Mouse (Mus musculus): ENCODE measurements around the gene Fgfr2.

Fgfr2 gene

DNA sequence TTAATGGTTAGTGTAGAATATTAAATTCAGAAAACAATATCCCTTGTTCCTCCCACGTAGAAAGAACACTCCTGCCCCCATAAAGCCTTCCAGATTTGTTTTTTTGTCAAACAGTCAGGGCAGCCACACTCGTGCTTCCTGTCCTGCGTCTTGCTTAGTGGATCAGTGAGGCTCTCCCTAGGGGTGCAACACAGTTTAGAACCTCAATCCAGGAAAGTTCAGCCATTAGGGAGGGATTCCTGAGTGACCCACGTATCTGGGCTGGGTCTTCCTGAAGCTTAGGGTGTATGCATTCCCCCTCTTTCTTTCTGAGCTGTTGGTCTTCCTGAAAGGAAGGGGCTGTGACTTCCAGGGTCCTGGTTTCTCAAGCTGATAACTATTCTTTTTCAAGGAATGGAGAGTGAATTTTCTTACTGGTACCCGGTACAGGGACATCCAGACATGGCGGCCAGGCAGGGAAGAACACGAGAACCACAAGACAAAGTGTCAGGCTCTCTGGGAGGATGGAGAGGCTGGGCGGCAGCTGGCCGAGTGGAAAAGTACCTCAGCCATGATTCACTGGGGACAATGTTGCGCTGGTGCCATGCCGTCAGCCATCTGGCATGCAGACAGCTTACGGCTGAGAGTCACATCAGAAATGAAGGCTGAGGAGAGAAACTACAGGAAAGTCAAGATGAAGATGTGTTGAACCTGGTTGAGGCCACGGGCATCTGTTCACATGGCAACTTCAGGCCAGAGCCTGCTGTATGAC, 2200.0 kb downstream of the Fgfr2 start:
- DNase-seq (ENCODE audit: low read depth, low spot score): no peak

DNA sequence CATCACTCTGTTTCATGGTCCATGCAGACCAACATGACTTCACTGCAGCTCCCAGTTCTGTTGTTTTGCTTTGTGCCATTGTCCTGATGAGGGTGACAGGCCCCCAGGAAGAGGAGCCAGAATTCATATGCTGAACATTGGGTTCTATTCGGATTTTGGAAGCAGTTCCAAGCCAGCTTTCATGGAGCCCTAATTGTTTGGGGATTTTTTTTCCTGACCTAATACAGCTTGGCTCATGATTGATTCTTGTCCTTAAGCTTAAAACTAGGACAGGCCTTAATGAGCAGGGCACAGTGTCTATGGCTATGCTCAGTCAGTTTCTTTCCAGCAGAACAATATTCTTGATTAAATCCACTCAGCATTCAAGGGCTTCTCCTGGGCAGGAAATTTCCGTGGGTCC, 2204.9 kb downstream of the Fgfr2 start:
- no peak for DNase-seq (ENCODE audit: low read depth, low spot score)

DNA sequence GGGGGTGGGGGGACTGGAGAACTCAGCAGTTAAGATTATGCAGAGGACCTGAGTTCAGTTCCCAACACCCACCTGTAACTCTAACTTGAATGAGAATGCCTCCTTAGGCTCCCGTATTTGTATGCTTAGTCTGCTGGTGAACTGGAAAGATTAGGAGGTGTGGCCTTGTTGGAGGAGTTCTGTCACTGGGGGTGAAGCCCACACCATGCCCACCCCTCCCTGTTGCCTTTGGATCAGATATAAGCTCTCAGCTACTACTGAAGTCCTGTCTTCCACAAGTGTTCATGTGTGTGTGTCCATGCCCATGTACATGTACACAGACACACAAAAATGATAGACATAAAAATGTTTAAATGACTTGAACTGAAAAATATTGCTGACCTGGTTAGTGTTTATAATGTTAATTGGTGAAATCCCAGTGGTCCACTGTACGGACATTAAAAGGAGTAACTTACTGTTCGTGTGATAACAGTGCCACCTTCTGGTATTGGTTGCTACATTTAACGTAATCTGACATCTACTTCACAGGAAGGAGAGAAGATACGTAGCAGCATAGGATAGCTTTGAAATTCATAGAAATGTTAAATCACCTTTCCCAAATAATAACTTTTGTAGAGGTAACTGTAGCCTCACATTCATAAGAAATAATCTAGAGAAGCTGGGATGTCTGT, 2208.3 kb downstream of the Fgfr2 start:
- peak; percentile 65 for DNase-seq (ENCODE audit: low read depth, low spot score)

DNA sequence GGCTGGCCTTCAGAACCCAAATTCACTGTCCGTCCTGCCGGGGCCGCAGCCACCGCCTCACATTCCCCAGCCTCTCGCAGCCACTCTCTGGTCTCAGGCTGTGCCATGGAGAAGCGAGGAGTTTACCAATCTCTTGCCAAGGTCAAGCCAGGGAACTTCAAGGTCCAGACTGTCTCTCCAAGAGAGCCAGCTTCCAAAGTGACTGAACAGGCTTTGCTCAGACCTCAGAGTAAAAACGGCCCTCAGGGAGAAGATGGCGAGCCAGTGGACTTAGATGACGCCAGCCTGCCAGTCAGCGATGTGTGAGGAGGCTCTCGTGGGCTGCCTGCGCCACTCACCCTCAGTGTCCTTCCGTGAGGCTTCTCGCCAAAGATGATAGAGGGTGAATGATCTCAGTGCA, 2212.3 kb downstream of the Fgfr2 start:
- no peak for DNase-seq (ENCODE audit: low read depth, low spot score)

DNA sequence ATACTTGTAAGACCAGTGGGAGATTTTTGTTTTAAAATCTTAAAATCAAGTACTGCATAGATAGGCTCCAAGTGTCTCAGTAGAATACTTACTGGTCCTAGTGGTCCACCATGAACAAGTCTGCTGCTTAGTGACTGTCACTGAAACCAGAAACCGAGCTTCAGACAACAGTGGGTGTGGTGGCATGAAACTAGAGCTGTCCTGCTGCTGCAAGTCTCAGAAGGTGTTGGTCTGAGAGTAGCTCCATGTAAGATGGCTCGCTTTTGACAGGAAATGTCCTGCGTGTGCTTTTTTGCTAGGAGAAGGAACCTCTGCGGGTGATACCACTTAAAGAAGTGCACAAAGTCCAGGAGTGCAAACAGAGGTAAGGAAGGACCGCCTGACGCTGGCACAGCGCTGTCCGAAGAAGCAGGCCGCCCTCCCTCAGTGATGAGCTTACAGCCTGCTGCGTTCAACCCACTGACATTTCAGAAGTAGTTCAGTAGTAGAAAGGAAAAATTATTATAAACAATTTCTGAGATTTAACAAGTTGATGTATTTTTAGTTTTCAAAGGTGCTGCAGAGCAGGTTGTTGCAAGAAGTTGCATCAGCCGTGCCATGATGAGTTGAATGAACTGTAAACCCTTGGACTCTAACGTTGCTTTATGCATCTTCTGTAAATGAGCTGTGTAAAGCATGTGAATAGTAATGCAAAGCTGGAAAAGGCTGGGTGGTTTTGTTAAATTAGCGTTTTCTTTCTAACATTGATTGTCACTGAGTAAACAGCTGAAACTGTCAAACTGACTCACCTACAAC, 2218.4 kb downstream of the Fgfr2 start:
- no peak for DNase-seq (ENCODE audit: low read depth, low spot score)

DNA sequence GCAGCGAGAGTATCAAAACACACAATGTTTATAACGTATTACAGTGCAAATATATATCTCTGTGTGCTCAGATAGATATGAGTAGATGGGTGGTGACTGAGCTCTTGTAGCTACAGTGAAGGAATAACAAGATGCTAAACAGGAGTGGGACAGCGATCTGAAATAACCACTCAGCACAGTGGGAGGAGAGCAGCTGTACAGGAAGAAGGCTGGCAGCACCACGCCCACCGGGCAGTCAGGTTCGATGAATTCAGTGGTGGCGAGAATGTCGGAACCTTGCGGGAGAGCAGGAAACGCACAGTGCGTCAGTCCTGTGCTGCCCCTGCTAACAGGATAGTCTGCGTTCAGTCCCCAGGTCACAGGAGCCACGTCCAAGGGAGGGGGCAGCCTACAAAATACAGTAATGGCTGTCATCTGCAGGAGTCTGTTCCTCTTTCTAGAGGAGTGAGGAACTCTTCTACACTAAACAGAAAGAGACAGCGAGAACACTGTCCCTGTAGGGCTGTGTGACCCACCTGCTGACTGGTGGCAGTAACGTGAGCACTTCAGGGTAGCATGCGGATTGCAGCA, 2219.6 kb downstream of the Fgfr2 start:
- DNase-seq (ENCODE audit: low read depth, low spot score): no peak

DNA sequence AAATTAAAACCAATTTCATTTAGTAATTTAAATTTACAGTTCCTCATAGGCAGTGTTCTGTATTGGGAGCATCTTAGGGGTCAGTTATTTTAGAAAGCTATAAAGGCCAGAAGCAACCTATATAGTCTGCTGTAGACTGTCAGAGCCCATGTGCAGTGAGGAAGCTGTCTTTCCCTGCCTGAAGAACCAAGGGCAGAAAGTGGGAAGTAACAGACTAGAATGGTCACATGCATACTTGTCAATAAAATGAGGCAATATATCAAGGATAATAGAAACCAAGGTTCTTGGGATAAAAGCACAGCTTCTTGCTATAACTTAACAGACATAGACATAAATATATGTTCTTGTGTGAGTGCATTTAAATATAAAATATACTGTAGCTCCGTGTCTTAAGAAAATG, 2220.2 kb downstream of the Fgfr2 start:
- DNase-seq (ENCODE audit: low read depth, low spot score): no peak

DNA sequence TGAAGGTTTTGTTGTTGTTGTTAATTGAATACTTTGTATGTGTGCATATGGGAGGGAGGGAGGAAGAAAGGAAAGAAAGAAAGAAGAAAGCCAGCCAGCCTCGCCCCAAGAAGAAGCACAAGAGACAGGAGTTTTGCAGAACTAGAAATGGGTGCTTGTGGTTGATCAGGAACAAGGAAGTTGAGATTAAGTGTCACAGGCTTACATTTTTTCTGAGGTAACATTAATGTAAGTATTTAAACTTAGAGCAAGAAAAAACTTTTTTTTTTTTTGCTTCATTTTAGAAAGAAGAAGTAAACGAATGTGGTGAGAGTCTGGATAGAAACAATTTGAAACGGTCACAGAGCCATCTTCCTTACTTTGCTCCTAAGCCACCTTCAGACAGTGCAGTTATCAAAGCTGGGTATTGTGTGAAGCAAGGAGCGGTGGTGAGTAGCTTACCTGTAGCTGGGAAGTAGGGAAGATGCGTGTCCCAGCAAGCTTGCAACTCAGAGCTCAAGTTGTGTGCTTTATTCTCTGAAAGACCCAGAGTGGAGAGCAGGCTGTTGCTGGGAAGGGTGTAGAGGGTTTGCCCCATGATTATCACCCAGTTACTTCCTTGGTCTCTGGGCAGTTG, 2222.8 kb downstream of the Fgfr2 start:
- no peak for DNase-seq (ENCODE audit: low read depth, low spot score)

DNA sequence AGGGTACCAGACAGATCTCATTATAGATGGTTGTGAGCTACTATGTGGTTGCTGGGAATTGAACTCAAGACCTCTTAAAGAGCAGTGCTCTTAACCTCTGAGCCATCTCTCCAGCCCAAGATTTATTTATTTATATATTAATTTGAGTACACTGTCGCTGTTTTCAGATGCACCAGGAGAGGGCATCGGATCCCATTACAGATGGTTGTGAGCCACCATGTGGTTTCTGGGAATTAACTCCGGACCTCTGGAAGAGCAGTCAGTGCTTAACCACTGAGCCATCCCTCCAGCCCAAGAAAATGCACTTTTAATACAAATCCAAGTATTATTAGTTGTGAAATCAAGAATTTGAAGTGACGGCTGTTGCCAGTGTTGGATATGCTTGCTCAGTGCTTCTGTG, 2224.8 kb downstream of the Fgfr2 start:
- no peak for DNase-seq (ENCODE audit: low read depth, low spot score)

DNA sequence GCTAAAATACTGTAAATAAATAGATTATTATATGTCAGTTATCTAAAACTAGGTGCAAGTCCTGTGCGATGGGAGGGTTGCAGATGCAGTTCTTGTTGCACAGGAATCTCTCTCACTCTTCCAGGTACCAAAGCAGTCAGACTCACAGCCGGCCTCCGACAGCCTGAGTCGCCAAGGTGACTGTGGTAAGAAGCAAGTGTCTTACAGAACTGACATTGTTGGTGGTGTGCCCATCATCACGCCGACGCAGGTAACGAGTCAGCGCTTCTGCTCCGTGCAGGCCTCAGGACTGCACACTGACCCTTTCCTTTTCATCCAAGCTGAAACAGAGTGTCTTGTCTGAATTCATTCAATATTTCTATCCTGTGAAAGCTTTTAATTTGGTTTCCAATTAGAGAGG, 2225.9 kb downstream of the Fgfr2 start:
- no peak for DNase-seq (ENCODE audit: low read depth, low spot score)

DNA sequence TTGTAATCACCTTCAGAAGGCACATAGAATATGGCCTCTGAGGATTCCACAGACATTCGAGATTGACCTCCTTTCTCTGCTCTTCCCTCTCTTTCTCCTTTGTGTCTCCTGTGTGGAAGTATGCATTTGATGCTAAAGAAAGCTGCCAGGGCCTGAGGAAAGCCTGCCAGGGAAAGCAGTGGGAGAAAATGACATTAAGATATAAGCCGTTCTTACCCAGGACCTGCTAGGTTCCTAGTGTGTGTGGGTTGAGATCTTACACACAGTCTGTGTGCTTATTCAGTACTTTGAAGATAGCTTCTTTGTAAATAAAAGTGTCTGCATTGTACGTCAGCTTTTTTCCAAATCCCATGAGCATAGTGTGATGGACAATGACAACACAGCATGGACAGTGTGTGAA, 2227.1 kb downstream of the Fgfr2 start:
- DNase-seq (ENCODE audit: low read depth, low spot score): no peak

DNA sequence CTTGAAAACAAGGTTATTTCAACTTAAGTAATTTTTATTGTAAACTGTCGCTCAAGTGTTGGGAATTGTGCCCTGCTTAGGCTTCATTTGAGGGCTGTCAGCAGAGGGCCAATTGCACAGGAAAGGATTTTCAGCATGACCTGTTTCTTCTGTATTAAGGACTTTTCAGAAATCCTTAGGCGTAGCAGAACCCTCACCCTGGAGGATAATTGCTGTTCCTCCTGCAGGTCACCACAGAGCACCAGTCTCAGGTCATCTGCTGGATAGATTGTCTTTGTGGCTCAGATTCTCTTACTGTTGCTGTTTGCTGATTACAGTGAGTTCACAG, 2227.6 kb downstream of the Fgfr2 start:
- no peak for DNase-seq (ENCODE audit: low read depth, low spot score)

DNA sequence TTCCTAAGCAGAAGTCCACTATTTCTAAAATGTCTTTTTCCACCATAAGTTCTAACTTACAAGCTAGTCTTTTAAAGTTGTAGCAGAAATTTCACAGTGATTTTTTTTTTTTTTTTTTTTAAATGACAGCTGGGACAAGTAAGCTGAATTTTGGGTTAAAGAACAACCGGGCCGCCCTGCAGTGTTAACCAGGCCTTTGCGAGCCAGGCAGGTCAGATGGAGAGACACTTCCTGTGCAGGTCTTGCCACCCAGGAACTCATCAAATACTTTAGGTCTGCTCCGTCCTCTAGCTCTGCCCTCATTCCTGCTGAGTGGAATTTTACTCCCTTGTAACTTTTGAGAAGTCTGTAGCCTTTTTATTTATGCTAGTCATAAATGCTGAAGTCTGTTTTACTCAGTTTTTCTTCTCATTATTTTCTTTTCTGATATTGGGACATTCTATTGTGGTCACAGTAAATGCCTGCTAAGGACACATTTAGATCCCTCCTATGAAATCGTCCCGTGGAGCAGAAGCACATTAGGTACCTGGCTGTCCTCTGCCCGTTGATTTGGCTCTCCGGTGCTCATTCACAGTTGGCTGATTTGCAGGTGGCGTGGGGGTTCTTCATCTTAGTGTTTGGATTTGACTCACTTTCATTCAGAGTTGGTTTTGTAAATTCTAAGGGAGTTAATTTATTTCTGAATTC, 2228.1 kb downstream of the Fgfr2 start:
- DNase-seq (ENCODE audit: low read depth, low spot score): peak; percentile 61

DNA sequence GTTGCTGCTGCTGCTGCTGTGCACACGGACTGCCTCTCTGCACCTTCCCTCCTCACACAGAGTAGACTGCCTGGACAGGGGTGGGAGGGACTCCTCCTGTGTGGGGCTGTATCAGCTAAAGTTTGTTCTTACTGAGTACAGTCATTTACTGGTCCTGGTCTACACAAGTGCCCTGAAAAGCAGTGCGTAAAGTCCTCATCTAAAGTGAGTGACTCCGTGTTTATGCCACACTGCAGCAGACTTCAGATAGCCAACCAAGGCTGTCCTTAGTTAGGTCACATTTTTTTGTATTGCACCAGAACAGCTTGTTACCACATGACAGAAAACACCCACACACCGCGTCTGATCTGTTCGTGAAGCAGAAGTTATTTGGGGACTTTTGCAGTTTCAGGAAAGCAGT, 2230.2 kb downstream of the Fgfr2 start:
- peak; percentile 68 for DNase-seq (ENCODE audit: low read depth, low spot score)

DNA sequence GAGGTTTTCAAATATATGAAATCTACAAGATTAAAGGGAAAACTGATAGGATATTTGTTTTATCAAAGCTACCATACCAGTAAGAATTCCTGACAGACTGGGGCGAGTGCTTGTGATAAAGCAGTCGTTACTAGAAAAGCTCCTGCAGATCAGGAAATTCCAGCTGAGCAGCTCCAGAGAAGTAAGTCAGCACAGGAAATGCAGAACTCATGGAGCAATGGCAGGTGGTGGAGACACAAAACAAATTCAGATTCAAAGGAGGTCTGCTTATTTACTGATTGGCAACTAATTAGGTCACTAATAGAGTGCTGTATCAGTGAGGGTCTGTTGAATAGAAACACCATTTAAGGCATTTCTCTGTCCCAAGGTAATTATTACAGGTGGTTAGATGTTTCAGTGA, 2232.3 kb downstream of the Fgfr2 start:
- no peak for DNase-seq (ENCODE audit: low read depth, low spot score)

DNA sequence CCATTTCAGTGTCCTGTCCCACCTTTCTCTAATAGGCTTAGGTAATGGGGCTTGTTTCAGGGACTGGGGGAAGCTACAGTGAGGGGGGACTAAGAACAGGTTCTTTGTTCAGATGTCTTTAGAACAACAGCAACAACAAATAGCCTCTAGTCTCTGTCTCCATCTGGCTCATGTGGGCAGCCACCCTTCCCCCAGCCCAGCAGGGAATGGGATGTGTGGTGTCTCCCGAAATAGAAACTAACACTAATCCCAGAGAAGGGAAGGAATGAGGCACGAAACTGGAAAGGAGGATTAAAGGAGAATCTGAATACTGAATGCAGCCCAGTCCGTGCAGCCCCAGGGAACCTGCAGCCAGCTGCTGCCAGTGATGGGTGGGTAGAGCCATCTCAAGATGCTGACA, 2235.2 kb downstream of the Fgfr2 start:
- no peak for DNase-seq (ENCODE audit: low read depth, low spot score)

DNA sequence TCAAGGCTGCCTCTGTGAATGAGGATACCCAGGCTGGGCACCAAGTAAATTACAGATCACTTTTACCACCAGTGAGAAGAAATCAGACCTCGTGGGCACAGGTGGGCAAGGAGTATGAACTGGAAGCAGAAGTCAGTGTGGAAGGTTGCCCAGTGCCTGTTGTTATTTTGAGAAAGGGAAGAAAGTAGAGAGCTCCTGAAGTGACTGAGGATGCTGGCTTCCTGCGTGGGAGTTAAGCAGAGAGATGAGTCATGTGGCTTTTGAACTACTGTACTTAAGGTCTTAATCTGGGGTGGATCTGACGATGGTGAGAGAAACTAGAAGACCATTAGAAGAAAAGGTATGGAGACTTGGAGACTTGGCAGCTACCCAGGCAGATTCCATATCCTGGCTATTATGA, 2236.9 kb downstream of the Fgfr2 start:
- no peak for DNase-seq (ENCODE audit: low read depth, low spot score)

DNA sequence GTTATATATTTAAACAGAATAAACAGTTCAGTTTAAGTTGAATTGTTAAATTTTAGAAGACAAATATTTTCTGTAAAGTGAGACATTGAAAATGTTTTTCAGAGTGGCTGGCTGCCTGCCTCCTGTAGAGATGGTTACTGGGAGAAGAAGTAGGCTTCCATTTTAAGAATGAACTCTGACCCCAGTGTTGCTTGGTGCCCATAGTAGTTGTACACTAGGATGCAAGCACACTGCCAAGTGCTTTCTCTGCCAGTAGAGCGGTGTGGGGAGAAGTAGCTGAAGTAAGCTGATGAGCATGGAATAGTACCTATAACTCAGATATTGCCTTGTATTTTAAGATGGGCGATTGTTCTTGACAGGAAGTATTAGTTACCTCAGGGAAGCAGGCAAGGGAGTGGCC, 2239.0 kb downstream of the Fgfr2 start:
- no peak for DNase-seq (ENCODE audit: low read depth, low spot score)

DNA sequence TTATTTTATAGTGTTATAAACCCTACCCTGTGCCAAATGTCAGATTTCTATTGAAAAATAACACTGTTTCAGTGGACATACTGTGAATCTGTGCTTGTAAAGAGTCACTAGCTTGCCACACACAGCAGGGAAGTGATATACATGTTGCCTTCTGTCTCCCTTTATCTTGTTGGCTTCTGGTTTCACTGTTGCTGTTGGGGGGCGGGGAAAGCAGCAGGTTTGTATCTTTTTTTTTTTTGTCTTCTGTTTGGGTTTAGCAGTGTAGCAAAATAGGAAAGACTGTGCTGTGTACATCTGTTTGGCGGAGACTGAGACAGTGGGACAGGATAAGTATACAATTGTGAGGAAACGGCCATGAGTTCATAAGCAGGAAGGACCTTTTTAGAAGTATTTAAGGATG, 2255.9 kb downstream of the Fgfr2 start:
- peak; percentile 72 for DNase-seq (ENCODE audit: low read depth, low spot score)

DNA sequence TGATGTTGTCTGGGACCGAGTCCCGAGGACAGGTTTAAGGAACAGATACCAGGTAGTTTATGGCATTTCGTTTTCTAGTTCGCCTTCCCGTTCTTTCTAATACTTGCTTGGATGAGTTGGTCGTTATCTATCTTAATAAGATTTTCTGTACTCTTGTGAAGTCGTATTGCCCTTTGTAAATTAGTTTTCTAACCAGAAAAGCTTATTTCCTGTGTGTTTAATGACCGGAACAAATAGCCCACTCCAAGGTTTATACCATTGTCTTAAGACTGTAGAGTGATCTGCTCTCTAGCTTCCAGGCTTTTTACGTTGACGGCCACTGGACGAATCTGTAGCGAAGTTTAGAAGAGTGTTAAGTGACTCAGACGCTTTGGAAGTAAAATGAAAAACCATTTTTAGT, 2256.5 kb downstream of the Fgfr2 start:
- peak; percentile 73 for DNase-seq (ENCODE audit: low read depth, low spot score)
